Mouse (Mus musculus) liver, adult 2 months (tissue): Measurements from ENCODE around the gene Vac14. TPM values are rescaled to one million over a fixed set of nuclear protein-coding genes. Genes with fewer than 3 reads are reported as not detected.

Source experiments
- DNase-seq: peaks from one replicate; pipeline ENCODE4 v3.0.0-alpha.2; 2011; ENCODE audit warnings: low read depth, low spot score; ENCODE audit errors: extremely low read depth
- H3K27ac ChIP-seq: fragments of 200-500 bp; replicated peaks from 2 replicates; pipeline ENCODE4 v1.5.1; 2012; ENCODE audit warnings: low read depth, mild to moderate bottlenecking, control low read depth, inconsistent platforms, low read length; ENCODE audit not compliant: insufficient read depth
- H3K27me3 ChIP-seq: fragments of 200-500 bp; 2 replicates; pipeline ENCODE4 v1.6.1; 2012; ENCODE audit warnings: mild to moderate bottlenecking, moderate library complexity, low read length, inconsistent platforms; ENCODE audit not compliant: control insufficient read depth, insufficient read depth
- H3K36me3 ChIP-seq: fragments of 200-500 bp; 2 replicates; pipeline ENCODE4 v1.6.1; 2012; ENCODE audit warnings: low read length, inconsistent platforms; ENCODE audit not compliant: control insufficient read depth, insufficient read depth
- H3K4me1 ChIP-seq: fragments of 200-500 bp; 2 replicates; pipeline ENCODE4 v1.6.1; 2011; ENCODE audit warnings: low read length; ENCODE audit not compliant: control insufficient read depth, insufficient read depth
- H3K4me3 ChIP-seq: fragments of 200-500 bp; 2 replicates; pipeline ENCODE4 v1.5.1; 2011; ENCODE audit warnings: low read depth, mild to moderate bottlenecking, control low read depth, low read length, moderate library complexity; ENCODE audit not compliant: insufficient read depth
- H3K79me2 ChIP-seq: fragments of 200-500 bp; 2 replicates; pipeline ENCODE4 v1.6.1; 2012; ENCODE audit warnings: inconsistent platforms, mild to moderate bottlenecking, low read length, moderate library complexity; ENCODE audit not compliant: control insufficient read depth, insufficient read depth
- H3K9ac ChIP-seq: fragments of 200-500 bp; 2 replicates; pipeline ENCODE4 v1.6.1; 2012; ENCODE audit warnings: low read depth, mild to moderate bottlenecking, control low read depth, inconsistent platforms, low read length
- CTCF ChIP-seq: fragments of 200-500 bp; IDR thresholded peaks from 2 replicates; pipeline ENCODE4 v1.5.1; 2011; ENCODE audit warnings: low read depth, low read length, control low read depth
- POLR2A ChIP-seq: fragments of 200-500 bp; IDR thresholded peaks from 2 replicates; pipeline ENCODE4 v1.6.1; 2011; ENCODE audit warnings: low read length, control low read depth; ENCODE audit not compliant: insufficient read depth; ENCODE audit errors: extremely low read depth
- WGBS: fragments of 180-500 bp; shearing (Covaris S2); methylation state at CpG from one replicate; pipeline ENCODE4 v1.1.7; 2018; 5-methylcytosine and 5-hydroxymethylcytosine counted together
- polyA plus RNA-seq: library from polyadenylated mRNA; depleted of rRNA; stranded (reverse); fragments of >200 nt; gene quantifications from 2 replicates; pipeline ENCODE4 v1.2.3, GENCODE M21; 2012
- total RNA-seq: library from RNA; depleted of rRNA; stranded (reverse); fragments of >200 nt; gene quantifications from 2 replicates; pipeline ENCODE4 v1.2.3, GENCODE M21; 2014

Gene Vac14
- total and polyA plus RNA-seq, 2 experiments: 6.7 to 25.0 TPM

DNA sequence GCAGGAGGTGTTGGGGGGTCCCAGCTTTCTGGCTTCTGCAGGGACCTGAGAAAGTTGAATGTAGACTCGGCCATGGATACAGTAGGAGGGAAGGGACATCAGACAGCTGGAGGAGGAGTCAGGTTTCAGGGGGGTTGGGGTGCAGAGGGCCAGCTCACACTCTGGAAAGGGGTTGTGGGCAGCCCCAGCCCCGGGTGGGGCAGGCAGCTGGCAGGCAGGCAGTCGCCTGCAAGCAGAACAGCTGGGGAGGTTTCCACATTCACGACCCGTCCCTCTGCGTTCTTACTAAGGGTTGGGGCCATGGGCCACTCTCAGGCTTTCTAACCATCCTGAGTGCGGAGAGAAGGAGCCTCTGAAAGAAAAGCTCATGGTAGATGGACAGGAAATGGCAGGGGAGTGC lies 98.7 kb downstream of the Vac14 start:
- no peak overlapping the region for H3K4me3 ChIP-seq
- no peak overlapping the region for H3K9ac ChIP-seq
- H3K27me3 ChIP-seq: no peaks in the 10 kb centered on the region
- H3K36me3 ChIP-seq: peaks cover 5% of the 10 kb centered on the region; the same call in 1 of the 2 replicates
- no peak for DNase-seq
- no peaks in the 10 kb centered on the region; the same call in 1 of the 2 replicates for H3K4me1 ChIP-seq
- TF ChIP-seq POLR2A: no peak
- no peak for TF ChIP-seq CTCF
- WGBS: 82% methylated on average over 7 of the region's 7 CpGs
- H3K79me2 ChIP-seq: no peaks in the 10 kb centered on the region
- no peak overlapping the region for H3K27ac ChIP-seq

DNA sequence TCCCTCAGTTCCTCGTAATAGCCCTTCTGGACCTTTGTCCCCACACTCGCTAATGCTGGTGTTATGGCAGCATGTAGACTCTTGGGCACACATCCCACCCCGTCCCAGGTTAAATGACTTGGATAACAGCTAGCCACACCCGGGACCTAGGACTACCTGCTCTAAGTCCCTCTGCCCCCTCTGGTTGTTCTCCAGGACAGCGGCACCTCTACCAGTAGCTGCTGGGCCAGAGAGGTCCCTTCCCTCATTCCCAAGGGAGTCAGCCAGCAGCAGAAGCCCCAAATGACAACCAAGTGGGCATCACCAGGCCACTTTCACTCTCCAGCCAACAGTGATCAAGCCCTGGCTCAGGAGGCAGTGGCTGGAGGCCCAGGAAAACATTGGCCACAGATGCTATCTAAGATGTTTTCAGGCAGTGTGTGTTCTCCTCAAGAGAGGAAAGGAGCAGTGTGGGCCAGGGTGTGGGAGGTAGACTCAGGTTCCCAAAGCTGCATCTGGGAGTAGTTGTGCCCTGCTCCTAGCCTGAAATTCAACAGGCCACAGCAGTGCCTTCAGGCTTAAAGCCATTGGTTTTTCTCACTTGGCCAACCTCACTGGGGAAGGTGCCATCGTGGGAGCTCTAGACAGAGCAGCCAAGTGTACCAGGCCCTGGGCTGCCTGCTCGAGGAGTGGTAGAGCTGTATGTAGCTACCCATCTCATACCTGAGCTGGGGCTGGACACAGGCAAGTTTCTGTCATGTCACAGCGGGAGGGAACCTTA lies 100.0 kb downstream of the Vac14 start:
- Histone ChIP-seq H3K27me3 (no peaks in the 10 kb centered on the region), H3K9ac (no peak overlapping the region), H3K36me3 (peaks cover 2% of the 10 kb centered on the region; the same call in 1 of the 2 replicates), H3K4me3 (no peak overlapping the region), H3K27ac (no peak overlapping the region), H3K79me2 (no peaks in the 10 kb centered on the region), H3K4me1 (no peaks in the 10 kb centered on the region; the same call in 1 of the 2 replicates)
- 85% methylated on average over 8 of the region's 8 CpGs for WGBS
- no peak for DNase-seq
- TF ChIP-seq POLR2A (no peak), CTCF (no peak)

DNA sequence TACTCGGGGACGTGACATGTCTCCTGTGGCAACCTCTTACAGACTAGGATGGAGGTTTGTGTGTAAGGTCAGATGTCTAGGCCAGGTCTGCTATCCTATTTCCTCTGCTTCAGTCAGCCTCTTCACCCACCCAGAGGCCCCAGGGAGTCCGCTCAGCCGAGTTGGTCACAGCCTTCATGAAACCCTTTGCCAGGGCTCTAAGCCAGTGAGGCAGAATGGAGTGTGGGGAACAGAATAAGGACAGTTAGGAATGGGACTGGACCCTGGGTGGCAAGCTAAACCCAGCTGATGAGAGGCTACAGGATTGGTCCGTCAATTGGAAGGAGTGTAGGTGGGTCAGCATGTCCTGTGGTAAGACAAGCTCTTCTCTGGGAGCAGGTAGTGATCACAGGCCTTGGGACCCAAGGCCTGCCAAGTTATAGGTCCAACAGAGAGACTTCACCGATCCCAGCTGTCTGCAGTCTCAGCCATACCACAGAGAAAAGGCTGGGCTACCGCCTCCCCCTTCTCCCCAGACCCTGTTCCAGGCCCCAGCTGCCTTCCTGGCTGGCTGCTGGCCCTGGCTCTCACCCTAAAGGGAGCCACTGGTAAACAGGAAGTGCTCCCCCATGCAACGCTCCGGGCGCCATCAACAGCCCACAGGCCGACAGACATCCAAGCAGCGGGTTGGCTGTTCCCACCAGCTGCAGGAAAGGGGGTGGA lies 100.7 kb downstream of the Vac14 start:
- 75% methylated on average over 12 of the region's 12 CpGs for WGBS
- no peak overlapping the region for H3K9ac ChIP-seq

GRCm38 (mm10) chr8:110719898-110720653 lies 101.7 kb downstream of the Vac14 start:
- DNase-seq: no peak
- 69% methylated on average over 6 of the region's 6 CpGs for whole genome bisulfite sequencing
- no peak for TF ChIP-seq POLR2A
- TF ChIP-seq CTCF: no peak
- Histone ChIP-seq H3K4me1 (no peaks in the 10 kb centered on the region; the same call in 1 of the 2 replicates), H3K4me3 (no peak overlapping the region), H3K79me2 (no peaks in the 10 kb centered on the region), H3K27me3 (no peaks in the 10 kb centered on the region), H3K36me3 (no peaks in the 10 kb centered on the region), H3K27ac (0 out of 2 replicates have a peak overlapping the region, but pooled peaks have one; percentile 1), H3K9ac (no peak overlapping the region)

More for the DNA sequence above, 100.7 kb downstream of the Vac14 start:
- TF ChIP-seq POLR2A: no peak
- no peak for TF ChIP-seq CTCF
- Histone ChIP-seq H3K79me2 (no peaks in the 10 kb centered on the region), H3K27me3 (no peaks in the 10 kb centered on the region), H3K4me3 (no peak overlapping the region), H3K4me1 (no peaks in the 10 kb centered on the region; the same call in 1 of the 2 replicates), H3K27ac (peak overlapping the region; percentile 59), H3K36me3 (peaks cover 2% of the 10 kb centered on the region; the same call in 1 of the 2 replicates)
- peak; percentile 12 for DNase-seq

- no peaks in the 10 kb centered on the region for H3K79me2 ChIP-seq
- H3K9ac ChIP-seq: peak within 1 kb of the TSS; percentile 79
- 10% methylated on average over 71 of the region's 75 CpGs for WGBS
- no peaks in the 10 kb centered on the region for H3K27me3 ChIP-seq
- peak within 1 kb of the TSS; percentile 76 for H3K4me3 ChIP-seq
- no peaks in the 10 kb centered on the region for H3K36me3 ChIP-seq
- no peak for DNase-seq
- peak within 1 kb of the TSS; percentile 34; the same call in 1 of the 2 replicates for H3K27ac ChIP-seq
- no peak for TF ChIP-seq POLR2A
- TF ChIP-seq CTCF: no peak
- no peaks in the 10 kb centered on the region; the same call in 1 of the 2 replicates for H3K4me1 ChIP-seq
Observed at GRCm38 (mm10) chr8:110720685-110721598, 102.6 kb downstream of the Vac14 start, which contains the start of gene Mtss1l. TSS of gene Mtss1l (plus strand) at chr8:110721476.
